Mouse (Mus musculus) CD8-positive naive resting alpha-beta T cell, adult 2 months (primary cell): ENCODE data around the gene Stat1.
A peak's percentile ranks its signal among the peaks of the same experiment; 100 is the strongest.

Source experiments
- DNase-seq, 2 experiments: peaks; one replicate each; pipeline ENCODE4 v3.0.0; 2022; ENCODE audit warnings: low read depth in 2 of 2, low spot score in 2 of 2

Gene Stat1

DNA sequence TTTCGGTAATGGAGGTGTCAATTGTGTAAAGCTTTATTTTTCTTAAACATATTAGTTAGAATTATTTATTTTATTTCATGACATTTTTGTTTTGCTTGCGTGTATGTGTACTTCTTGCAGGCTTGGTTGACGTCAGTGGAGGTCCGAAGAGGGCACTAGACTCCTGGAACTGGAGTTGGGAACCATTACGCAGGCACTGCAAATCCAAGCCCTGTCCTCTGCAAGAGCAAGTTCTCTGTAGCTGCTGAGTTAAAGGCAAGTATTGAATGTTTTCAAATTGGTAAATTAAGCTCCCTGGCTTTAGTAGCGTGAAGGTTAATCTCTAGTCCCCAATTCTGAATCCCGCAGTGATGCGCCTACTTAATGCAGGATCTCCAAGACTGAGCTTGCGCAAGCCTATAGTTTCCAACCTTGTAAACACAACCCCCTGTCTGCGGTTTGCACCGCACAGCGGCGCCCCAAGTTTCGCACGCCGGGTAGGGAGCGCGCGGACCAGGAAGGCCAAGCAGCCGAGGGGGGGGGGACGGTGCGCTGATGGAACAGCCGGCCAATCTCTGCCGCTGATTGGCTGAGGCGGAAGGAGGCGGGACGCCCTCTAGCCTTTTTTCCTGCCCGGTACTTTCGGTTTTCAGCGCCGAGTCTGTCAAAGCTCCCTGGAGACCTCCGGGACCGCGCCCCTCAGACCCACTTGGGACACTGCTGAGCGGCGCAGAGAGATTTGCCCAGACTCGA is at the start of gene Stat1:
Gene Stat1 (plus strand): TSS at position 581 of the 732 bp plus-strand sequence.
- DNase-seq: peak; percentile 85 to 87

DNA sequence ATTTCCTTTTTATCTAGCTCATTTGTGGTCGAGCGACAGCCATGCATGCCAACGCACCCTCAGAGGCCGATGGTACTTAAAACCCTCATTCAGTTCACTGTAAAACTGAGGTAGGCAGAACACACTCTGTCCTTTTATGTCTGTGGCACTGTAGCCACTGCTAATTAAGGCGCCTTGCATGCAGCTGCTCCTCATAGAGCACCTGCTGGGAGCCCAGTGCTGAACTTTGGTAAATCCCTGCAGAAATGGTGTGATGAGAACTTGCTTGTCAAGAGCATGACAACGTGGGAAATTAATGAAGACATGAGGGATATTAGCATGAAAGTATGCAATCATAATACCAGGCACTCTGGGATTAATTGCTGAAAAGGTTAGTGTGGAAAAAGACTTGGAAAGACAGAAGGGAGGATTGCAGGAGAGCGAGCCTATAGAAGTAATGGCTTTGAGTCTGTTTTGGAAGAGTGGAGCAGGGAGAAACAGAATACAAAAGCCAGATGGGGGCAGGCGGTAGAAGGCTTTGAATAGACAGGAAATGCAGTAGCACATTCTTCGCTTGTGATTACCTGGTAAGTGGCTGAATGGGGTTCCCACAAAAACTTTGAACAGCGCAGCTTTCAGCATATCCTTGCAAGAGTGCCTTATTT is 39.4 kb upstream of the Stat1 start:
- DNase-seq: no peak

DNA sequence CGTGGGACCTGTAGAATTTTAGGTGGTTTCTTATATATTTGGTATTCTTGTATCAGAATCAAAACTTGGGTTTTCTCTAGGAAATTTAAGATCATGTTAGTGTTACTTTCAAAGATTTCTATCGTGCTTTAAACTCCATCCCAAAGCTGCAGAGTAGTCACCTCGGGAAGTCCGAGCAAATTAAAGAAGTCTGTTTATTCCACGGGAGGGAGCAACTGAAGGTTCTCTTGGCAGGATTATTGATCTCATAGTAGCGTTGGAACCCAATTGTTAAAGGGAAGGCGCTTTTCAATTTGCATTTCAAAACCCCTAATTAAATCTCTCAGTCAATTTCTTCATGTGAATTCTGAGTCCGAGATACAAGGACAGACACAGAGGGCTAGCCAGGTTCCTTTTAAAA is 38.9 kb upstream of the Stat1 start:
- DNase-seq: no peak

DNA sequence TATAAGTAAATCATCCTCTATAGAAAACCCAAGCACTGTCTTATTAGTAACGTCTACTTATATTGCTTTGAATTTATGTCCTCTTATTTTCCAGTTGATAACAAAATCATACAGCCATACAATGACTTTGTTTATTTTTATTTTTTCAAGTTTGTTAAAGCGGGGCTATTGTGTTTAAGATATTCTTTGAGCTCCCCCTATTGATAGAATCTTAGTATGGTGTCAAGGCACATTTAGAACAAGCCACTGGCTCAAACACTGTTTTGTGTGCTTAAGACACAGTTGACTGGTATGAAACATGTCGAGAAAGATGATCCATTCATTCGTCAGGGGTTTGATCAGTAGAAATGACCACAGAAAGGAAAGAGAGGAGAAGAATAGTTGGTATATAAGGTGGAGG is 33.0 kb upstream of the Stat1 start:
- DNase-seq: no peak

DNA sequence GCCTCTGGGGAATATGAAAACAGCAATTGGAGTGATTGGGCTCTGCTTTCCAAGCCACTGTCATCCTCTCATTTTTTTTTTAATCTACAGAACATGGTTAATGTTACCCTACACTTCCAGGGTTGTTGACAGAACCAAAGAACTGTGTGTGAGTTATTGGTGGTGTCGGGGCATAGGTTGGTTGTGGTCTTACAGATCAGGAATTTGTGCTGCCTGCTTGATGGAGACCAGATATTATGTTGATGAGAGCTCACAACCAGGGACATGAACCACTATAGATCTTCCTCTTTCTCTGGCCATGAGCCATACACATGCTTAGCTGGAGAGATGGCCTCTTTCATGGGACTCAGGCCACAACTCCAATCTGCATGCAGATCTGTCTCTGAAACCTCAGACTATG is 32.1 kb upstream of the Stat1 start:
- DNase-seq: no peak

DNA sequence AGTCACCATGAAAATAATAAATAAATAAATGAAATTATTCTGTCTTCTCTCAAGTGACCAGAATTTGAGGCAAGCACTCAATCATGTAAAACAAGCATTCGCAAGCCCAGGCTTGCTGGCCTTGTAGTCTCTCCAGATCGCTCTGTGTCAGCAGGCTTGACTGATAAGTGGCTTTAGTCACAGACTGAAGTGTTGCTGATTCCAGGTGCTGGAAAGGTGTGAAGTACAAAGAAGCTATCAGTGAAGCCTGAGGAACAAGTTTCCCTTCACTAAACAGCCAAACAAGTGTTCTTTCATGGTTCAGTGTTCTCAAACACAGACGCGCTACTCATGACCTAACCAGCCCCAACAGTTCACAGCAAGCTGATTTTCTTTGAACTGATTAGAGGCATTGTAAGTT is 30.6 kb upstream of the Stat1 start:
- no peak for DNase-seq

DNA sequence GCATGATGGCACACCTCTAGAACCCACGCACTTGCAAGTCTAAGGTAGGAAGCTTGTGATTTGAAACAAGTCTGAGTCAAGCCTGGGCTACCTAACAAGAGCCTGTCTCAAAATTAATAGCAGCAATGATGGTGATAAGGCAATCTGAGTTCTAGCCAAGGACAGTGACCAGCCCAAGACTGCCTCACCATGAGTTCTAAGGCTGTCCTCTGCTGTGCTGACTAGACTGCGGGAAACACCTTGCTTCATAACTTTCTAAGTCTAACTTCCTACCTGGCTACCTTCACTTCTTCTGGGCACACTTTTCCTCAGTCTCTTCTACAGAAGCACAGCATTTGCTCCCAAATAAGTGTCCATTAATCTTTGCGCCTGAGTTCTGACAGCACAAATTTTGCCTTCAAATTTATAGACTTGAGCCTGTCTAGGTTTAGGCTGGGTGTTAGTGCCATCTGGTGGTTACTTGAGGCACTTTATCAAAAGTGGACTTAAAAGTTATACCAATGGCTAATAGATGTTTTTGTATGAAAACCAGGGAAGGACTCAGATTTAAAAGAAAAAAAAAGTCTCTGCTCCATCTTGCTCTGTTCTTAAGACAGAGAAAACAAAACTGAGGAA is 20.5 kb upstream of the Stat1 start:
- DNase-seq: peak; percentile 38 to 48

DNA sequence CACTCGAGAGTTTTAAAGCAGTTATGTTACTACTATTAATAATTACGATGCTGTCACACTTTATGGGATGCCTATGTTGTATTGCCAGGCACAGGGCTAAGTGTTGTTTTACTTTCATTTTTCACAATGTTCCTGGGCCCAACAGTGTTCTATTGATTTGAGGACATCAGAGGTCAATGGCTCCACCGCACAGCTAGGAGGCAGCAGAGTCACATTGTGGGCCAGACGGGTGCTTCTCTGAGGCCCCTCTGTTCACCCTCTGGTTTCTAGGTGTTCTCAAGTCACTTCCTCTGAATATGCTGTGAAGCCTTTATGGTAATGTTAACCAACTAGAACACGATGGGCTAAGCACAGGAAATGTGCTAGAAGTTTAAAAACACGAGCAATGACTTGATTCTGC is 18.7 kb upstream of the Stat1 start:
- peak; percentile 69 to 77 for DNase-seq

DNA sequence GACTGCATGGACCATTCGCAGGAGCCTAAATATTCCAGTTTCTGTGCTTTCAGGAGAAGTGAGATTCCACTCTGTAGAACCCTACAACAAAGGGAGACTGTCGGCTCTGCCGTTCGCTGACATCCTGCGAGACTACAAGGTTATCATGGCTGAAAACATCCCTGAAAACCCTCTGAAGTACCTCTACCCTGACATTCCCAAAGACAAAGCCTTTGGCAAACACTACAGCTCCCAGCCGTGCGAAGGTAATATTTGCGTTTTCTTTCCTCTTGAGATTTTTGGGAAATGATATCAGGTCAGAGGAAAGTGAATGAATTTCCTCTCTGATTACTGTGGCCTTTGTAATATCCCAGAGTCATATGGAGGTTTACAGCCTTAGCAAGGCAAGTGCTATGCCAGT is 16.4 kb upstream of the Stat1 start:
- DNase-seq: no peak

DNA sequence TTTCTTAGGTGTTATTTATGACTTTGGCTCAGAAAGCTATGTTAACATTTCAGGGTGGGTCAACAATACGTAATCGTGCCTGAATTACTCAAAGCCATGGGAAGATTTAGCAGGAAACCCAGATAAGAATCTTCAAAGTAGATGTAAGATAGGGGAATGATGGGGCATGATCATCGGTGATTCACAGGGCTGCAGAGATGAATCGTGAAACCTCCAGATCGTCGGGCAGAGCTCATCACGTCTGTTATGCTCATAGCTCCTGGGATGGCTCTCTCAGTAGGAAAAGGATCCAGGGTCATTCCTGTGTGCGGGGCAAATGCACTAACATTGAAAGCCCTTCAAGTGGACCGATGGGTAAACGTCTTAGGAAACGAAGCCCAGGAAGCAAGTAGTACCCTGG is 12.0 kb upstream of the Stat1 start:
- no peak for DNase-seq

DNA sequence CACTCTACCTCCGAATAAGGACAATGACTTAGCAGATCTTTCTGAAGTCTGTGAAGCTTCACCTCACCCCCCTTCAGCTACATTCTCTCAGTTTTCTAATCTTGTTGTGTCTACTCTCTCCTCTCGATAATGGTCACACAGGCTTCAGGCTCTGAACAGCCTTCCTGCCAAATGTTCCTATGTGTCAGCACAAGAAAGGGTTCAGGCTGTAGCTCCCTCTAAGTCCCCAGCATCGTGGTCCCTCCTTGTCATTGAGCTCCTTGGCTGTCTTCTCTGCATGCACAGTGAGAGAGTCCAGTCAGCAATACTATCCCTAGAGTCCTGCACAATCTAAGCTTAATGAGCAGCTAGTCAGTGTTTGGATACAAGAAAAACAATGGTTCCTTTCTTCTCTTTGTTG is 8.0 kb upstream of the Stat1 start:
- no peak for DNase-seq

DNA sequence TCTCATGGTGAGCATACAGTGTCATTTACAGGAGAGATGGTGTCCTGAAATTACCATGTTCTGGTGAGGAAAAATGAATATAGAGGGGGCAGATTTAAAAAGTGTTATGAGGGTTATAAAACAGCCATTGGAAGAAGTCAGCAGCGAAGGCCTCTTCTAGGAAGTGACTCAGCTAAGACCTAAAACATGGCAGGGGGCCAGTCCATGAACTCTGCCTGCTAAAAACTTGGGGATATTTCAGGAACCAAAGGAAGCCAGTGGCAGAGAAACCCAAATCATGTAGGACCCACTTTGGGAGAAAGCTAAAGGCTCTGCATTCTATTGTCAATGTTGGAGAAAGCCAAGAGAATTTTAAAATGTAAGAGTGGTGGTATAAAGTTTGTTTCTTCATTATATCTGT is 6.9 kb upstream of the Stat1 start:
- no peak for DNase-seq

DNA sequence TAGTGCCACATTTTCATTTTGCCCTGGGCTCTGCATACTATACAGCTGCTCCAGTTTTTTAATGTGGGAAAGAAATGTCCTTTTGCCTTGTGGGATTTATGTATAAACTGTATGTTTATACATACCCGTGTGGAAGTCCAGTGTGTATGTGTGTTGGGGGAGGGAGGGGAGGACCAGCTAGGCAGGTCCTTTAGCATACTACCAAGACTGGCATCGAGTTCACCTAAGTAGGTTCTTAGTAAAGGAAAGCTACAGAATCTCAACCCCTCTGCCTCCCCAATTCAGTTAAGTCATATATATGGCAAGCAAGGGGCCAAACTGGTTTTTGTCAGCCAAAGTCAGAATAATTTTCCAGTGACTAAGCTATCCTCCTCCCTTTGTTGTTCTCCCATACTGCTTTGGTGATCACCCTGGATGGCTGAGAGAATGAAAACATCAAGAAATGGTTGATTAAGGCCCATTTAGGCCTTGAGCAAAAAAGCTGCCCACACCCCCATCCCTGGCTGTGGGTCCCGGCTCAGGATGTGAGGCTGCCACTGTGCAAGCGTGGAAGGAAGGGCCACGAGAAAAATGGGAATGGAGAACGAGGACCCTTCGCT is 6.1 kb upstream of the Stat1 start:
- no peak for DNase-seq

DNA sequence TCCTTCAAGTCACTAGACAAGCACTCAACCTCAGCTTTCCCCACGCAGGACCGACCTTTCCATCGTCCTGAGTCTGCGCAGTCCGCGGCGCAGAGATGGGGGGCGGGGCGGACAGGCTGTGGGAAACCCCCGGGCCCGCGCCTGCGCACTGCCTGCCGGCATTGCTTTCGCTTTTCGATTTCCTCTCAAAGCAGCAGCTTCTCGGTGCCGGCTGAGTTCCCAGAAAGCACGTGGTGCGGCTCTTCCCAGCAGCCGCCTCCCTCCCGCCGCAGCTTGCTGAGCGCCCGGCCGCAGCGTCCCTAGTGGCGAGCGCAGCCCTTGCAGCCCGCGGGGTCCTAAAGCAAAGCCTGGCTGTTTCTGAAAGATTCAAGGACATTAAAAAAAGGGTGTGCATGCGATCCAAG is 5.6 kb upstream of the Stat1 start:
- peak; percentile 98 to 99 for DNase-seq

DNA sequence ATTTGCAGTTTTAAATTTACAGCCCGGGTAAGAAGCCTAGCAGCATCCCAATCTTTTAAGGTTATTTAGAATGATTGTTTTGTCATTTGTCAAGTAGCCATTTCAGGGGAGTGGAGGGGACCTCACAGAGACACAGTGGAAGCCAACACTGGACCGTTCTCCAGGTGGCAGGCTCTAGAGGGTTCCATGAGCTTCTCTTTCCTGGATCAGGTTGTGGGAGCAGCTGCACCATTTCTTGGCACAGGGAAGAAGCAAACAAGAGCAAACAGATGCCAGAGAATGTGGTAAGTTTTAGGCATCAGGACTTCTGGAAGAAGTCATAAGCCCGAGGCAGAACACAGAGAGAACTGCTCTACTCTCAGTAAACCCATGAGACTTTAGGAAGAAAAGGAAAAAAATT is 2.8 kb upstream of the Stat1 start:
- no peak for DNase-seq

DNA sequence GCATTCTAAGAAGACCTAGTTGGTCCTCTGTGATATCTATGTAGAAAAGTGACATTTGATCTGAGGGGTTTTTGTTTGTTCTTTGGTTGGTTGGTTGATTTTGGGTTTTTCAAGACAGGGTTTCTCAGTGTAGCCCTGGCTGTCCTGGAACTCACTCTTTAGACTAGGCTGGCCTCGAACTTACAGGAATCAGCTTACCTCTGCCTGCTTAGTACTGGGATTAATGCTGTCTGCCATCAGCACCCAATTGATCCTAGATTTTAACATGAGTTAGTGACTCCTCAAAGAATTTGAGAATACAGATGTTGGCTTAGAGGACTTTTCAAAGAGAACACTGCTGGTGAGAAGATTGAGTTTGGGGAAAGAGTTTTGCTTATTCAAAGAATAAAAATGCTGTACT is 1.5 kb upstream of the Stat1 start:
- no peak for DNase-seq

DNA sequence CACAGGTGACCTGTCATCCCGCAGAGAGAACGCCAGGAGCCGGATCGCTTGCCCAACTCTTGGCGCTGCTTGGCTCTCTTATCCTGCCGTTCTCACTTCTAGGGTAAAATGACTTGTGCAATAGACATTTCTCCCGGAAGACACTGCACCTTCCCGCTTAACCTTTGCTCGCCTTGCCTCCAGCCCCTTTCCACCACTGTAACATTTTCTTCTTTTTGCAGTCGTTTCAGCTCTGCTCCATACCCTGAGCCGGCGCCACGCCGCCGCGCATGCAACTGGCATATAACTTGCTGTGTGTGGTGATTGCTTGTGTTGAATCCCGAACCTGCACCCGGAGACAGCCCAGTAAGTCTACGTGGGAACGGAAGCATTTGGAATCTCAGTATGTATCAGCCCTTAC is 451 bp downstream of the Stat1 start:
- DNase-seq: no peak

DNA sequence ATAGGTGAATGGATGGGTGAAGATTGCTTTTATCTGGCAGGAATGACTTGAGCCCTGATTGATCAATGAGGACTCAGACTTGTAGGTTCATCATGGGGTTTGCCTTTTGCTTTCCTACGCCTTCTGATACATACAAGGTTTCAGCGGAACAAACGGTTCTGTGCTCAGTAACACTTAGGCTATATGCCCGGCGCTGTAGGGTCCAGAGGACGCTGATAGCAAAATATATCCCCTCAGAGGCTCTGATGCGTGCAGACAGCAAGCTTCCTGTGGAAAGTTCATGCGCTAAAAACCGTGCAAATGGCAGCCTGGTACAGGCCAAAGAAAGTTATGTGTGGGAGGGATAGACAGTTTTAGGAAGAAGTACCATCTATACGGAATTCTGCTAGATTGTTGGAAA is 951 bp downstream of the Stat1 start:
- DNase-seq: no peak

DNA sequence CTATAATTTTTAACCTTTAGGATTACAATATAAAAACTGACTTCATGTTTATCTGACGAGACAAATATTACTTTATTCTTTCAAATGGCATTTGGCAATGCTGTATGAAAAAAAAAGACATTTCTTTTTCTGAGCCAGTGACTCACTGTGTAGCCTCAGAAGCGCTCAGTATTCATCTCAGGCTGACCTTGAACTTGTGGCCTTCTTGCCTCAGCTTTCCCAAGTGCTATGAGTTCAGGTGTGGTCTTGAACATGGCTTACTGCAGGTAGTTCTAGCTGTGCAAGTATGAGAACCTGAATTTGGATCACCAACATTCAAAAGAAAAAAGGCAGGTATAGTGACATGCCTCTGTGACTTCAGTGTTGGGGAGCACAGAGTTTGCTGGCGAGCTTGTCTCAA is 1.8 kb downstream of the Stat1 start:
- DNase-seq: no peak

DNA sequence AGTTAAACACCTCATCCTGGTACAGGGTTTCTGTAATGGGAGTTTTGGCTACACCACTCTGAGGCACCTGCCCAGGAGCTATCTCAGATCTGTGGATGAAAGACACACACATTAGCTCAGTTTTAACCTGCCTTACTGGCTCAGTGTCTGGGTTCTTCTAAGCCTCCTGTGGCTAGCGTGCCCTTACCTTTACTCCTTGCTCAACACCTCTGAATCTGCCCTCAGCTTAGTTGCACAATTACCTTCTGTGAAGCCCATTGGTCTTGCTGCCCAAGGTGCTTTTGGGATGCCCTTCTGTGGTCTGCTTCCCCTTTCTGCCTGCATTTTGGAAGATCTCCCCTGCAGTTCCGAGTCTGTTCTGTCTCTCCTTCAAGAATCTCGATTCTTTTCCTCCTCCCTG is 5.6 kb downstream of the Stat1 start:
- no peak for DNase-seq

DNA sequence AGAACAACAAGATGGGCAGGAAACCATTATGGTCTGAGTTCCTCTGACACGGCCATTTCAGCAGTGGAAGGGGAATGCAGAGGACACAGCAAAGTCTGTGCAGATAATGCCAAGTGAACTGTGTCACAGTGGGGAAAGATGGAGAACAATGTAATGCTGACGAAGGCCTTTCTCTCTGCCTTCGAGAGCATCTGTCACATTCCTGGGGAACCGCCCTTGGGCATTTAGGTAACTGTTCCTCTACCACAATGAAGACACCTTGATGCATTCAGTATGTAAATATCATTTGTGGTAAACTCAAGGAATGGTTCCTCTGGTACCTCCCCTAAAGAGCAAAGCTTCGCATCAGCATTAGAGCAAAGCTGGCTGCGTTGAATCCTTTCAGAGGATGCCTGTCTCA is 8.1 kb downstream of the Stat1 start:
- DNase-seq: no peak

DNA sequence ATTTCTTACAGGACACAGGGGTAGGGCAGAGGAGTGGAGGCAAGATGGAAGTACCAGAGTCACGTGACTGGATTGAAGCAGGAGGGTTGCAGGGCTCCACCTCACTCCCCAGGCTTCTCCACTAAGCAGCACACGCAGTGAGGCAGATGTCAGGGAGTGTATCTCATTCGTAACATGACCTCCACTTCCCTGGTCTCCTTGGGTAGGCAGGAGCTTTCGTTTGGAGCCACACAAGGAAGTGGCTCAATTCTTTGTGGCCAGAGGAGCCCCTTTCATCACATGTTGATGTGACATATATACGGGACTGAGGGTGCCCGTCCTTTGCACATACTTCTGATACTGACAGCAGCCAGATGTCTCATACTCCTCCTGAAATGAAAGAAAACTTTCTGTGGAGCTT is 10.6 kb downstream of the Stat1 start:
- DNase-seq: no peak
